Mouse (Mus musculus): ENCODE data around the gene Wnt7a. TPM values are rescaled to one million over a fixed set of nuclear protein-coding genes. Genes with fewer than 3 reads are reported as not detected.

The Wnt7a gene
- polyA plus RNA-seq, 1 experiment, result not detected

DNA sequence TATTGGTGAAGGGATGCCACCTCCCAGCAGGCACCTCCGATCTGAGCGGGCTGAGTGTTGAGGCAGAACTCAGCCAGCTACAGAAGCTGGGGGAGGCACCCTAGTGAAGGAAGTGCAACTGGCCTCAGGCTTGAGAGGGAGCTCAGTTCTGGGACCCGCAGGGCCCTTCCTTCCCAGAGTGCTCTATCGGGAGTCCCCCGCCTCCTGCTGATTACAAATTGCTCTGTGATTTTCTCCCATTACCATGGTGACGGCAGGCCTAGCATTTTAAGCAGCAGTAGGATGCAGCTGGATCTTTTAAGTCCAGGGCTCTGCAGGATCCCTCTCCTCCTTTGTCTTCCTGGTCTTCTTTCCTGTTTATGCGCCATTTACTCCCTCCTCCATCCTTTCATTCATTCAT lies 63.4 kb downstream of the Wnt7a start:
- H3K4me3 ChIP-seq (ENCODE audit: insufficient read depth, low read length), result no peak overlapping the region
- no peak overlapping the region for H3K27ac ChIP-seq (ENCODE audit: insufficient read depth, low read depth, low read length)
- no peaks in the 10 kb centered on the region for H3K4me1 ChIP-seq (ENCODE audit: control insufficient read depth, insufficient read depth, low read length)
- no peak for TF ChIP-seq CTCF (IDR thresholded peaks at IDR 0.05; ENCODE audit: low read depth, low read length)
- TF ChIP-seq POLR2A (IDR thresholded peaks at IDR 0.05; ENCODE audit: borderline replicate concordance, low read depth, low read length), result no peak

DNA sequence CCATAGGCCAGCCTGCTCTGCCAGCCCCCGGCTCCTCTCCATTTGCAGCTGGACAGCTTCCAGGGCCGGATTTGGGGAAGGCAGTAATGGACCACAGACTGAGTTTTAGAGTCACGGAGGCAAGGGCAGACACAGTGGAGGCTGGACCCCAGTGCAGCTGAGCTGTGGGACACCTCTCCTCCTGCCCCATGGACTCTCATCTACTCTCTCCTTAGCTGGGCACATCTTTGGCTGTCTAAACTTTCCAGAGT lies 64.3 kb downstream of the Wnt7a start:
- no peaks in the 10 kb centered on the region for H3K4me1 ChIP-seq (ENCODE audit: control insufficient read depth, insufficient read depth, low read length)
- TF ChIP-seq POLR2A (IDR thresholded peaks at IDR 0.05; ENCODE audit: borderline replicate concordance, low read depth, low read length) (no peak), CTCF (IDR thresholded peaks at IDR 0.05; ENCODE audit: low read depth, low read length) (no peak)
- no peak overlapping the region for H3K4me3 ChIP-seq (ENCODE audit: insufficient read depth, low read length)
- no peak overlapping the region for H3K27ac ChIP-seq (ENCODE audit: insufficient read depth, low read depth, low read length)

DNA sequence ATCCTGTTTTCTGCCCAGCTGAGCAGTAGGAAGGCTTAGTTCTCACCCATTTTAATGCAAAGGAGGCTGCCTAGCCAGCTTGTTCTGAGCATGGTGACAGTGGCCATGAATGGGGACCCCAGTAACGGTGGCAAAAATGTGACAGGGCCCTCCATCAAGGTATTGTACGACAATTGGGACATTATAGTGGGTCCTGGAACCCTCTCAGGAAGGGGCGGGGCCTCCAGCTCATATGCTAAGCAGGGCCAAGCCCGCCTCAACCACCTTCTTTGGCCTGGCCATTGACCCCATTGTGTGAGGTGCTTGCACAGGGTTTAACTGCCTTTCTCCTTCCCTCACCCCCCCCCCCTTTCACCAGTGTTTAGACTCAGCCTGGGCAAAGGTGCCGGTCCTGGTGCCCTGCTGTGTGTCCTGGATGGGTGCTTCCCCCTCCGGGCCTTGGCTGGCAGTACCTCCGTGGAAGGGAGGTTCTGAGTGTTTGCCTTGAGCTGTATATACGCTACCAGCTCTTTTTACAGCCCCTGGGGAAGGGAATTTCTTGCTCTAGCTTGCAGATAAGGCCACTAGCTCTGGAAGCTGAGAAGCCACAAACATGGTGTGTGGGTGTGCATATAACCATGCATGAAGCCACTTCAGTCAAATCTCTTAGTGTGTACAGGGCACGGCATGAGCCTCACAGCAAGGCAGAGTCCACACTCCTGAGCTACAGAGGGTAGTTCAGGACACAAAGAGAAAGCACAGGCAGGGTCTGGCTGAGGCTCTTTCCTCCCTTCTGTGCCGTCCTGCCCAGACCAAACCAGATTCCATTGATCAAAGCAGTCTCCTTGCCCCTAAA lies 64.9 kb downstream of the Wnt7a start:
- H3K4me3 ChIP-seq (ENCODE audit: insufficient read depth, low read length), result no peak overlapping the region

DNA sequence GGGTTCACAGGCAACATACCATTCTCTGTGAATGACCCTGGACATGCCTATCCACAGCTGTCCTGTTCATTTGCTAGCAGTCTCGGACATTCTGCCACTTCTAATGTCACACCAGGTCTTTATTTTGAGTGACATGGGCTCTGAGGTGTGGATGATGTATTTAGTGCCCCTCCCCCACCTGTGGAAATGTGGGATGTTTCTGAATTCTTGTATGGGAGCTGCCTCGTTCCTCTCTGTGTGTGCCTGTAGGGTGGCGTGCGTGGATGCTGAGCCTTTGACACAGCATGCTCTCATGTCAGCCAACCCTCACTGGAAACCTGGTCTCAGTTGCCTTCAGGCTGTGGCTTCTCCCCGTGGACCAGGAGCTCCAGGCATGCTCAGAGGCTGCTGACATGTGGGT lies 66.1 kb downstream of the Wnt7a start:
- Histone ChIP-seq H3K4me3 (ENCODE audit: insufficient read depth, low read length) (no peak overlapping the region), H3K27ac (ENCODE audit: insufficient read depth, low read depth, low read length) (no peak overlapping the region), H3K4me1 (ENCODE audit: control insufficient read depth, insufficient read depth, low read length) (no peaks in the 10 kb centered on the region)
- TF ChIP-seq CTCF (IDR thresholded peaks at IDR 0.05; ENCODE audit: low read depth, low read length) (no peak), POLR2A (IDR thresholded peaks at IDR 0.05; ENCODE audit: borderline replicate concordance, low read depth, low read length) (no peak)

More for the DNA sequence above, 64.9 kb downstream of the Wnt7a start:
- no peaks in the 10 kb centered on the region for H3K4me1 ChIP-seq (ENCODE audit: control insufficient read depth, insufficient read depth, low read length)
- no peak for TF ChIP-seq CTCF (IDR thresholded peaks at IDR 0.05; ENCODE audit: low read depth, low read length)
- TF ChIP-seq POLR2A (IDR thresholded peaks at IDR 0.05; ENCODE audit: borderline replicate concordance, low read depth, low read length), result no peak
- H3K27ac ChIP-seq (ENCODE audit: insufficient read depth, low read depth, low read length), result no peak overlapping the region

DNA sequence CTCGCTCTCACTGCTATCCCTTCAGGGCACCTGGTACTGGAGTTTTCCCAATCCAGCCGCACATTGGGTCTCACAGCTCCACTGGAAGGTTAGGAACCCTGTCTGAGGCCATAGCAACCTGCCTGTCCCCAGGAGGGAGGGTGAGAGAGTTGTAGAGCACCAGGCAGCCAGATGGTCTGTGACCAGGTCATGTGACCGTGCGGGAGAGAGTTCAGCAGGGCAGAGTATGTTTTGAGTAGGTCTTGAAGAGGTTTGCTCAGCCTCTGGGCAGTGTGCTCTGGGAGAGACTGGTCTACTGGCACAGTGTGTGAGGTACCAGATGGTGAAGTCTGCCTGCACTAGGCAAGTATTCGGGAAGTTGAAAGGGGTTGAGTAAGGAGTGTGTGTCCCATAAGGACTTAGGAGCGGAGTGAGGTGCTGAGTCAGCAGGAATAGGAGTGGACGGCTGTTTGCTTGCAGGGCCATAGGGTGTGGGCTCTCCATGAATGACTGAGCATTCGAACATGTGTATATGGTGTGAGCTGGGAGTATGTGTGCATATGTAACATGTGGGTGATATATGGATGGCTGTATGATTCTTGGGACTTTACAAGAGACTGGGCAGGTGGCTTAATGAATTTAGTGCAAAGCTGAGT lies 71.4 kb downstream of the Wnt7a start:
- no peak for TF ChIP-seq POLR2A (IDR thresholded peaks at IDR 0.05; ENCODE audit: borderline replicate concordance, low read depth, low read length)
- no peak for TF ChIP-seq CTCF (IDR thresholded peaks at IDR 0.05; ENCODE audit: low read depth, low read length)
- Histone ChIP-seq H3K4me1 (ENCODE audit: control insufficient read depth, insufficient read depth, low read length) (no peaks in the 10 kb centered on the region), H3K4me3 (ENCODE audit: insufficient read depth, low read length) (no peak overlapping the region), H3K27ac (ENCODE audit: insufficient read depth, low read depth, low read length) (no peak overlapping the region)

DNA sequence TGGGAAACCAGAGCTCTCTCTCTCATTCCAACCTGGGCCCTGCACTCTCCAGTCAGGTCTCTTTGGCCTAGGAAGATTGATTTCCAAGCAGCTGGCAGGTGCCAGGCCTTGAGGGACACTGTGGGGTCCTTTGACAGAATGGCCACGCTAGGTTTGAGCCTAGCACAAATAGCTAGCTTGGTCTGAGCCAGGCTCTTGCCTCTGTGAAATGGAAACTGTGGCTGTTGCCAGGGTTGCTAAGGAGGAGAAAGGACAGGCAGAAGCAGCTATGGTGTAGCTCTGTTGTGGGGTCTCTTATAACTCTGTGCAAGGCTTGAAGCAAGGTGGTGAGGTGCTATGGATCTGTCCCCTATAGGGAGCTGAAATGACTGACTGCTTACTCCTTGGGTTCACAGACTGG lies 75.7 kb downstream of the Wnt7a start:
- no peak for TF ChIP-seq CTCF (IDR thresholded peaks at IDR 0.05; ENCODE audit: low read depth, low read length)
- TF ChIP-seq POLR2A (IDR thresholded peaks at IDR 0.05; ENCODE audit: borderline replicate concordance, low read depth, low read length), result no peak
- Histone ChIP-seq H3K4me1 (ENCODE audit: control insufficient read depth, insufficient read depth, low read length) (no peaks in the 10 kb centered on the region), H3K4me3 (ENCODE audit: insufficient read depth, low read length) (no peak overlapping the region), H3K27ac (ENCODE audit: insufficient read depth, low read depth, low read length) (no peak overlapping the region)

DNA sequence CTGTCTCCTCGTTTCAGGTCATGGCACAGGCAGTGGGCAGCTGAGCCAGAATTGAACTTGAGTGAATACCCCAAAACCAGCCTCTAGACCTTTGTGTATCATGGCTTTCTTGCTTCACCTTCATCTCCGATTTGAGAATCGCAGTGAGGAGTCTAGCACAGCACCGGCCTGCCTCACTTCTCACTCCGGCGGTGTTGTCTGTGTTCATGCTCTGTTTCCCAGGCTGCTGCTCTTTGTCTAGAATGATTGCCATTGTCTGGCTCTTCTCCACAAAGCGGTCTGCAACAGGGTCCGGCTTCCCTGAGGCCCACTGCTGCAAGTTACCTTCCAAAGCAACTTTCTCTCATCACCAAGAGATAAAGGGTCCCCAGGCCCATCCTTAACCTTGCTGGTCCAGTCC lies 79.3 kb downstream of the Wnt7a start:
- H3K4me3 ChIP-seq (ENCODE audit: insufficient read depth, low read length), result no peak overlapping the region

DNA sequence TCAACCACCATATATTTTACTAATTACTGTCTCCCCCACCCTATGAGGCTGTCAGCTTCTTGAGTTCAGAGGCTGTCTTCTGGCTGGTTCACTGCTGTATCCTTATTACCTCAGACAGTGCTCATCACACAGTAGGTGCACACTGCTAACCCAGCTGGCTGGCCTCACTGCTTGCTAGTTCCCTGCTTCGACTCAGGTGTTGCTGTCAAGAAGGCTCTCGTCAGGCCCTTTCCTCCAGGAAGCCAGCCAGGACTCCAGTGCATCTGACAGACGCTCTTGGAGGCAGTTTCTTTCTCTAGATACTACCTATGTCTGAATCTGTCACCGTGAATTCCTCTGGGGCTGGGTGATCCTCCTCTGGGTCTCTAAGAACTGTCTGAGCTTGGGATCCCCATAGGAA lies 85.6 kb downstream of the Wnt7a start:
- TF ChIP-seq CTCF (IDR thresholded peaks at IDR 0.05; ENCODE audit: low read depth, low read length) (no peak), POLR2A (IDR thresholded peaks at IDR 0.05; ENCODE audit: borderline replicate concordance, low read depth, low read length) (no peak)
- no peaks in the 10 kb centered on the region for H3K4me1 ChIP-seq (ENCODE audit: control insufficient read depth, insufficient read depth, low read length)

More for the DNA sequence above, 79.3 kb downstream of the Wnt7a start:
- TF ChIP-seq POLR2A (IDR thresholded peaks at IDR 0.05; ENCODE audit: borderline replicate concordance, low read depth, low read length) (no peak), CTCF (IDR thresholded peaks at IDR 0.05; ENCODE audit: low read depth, low read length) (no peak)
- Histone ChIP-seq H3K4me1 (ENCODE audit: control insufficient read depth, insufficient read depth, low read length) (no peaks in the 10 kb centered on the region), H3K27ac (ENCODE audit: insufficient read depth, low read depth, low read length) (no peak overlapping the region)

DNA sequence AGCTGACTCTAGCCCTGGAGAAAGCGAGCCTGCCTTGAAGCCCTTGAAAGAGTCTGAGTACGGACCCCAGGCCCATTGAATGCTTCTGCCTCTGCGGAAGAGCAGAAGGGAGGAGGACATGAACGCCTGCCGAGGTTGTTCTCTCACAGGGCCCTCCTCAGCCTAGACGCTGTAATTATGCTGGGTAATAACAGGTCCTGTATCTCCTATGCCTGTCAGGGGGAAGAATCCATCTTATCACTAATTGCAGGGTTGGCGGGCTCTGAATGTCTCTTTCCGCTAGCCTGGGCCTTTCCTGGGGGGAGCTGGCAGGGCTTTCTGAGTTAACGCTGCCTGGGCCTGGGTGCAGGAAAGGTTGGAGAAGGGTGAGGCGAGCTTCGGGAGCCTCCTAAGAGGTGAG lies 86.4 kb downstream of the Wnt7a start:
- Histone ChIP-seq H3K4me1 (ENCODE audit: control insufficient read depth, insufficient read depth, low read length) (no peaks in the 10 kb centered on the region), H3K27ac (ENCODE audit: insufficient read depth, low read depth, low read length) (no peak overlapping the region), H3K4me3 (ENCODE audit: insufficient read depth, low read length) (no peak overlapping the region)
- TF ChIP-seq CTCF (IDR thresholded peaks at IDR 0.05; ENCODE audit: low read depth, low read length) (no peak), POLR2A (IDR thresholded peaks at IDR 0.05; ENCODE audit: borderline replicate concordance, low read depth, low read length) (no peak)

More for the DNA sequence above, 85.6 kb downstream of the Wnt7a start:
- Histone ChIP-seq H3K27ac (ENCODE audit: insufficient read depth, low read depth, low read length) (no peak overlapping the region), H3K4me3 (ENCODE audit: insufficient read depth, low read length) (no peak overlapping the region)

DNA sequence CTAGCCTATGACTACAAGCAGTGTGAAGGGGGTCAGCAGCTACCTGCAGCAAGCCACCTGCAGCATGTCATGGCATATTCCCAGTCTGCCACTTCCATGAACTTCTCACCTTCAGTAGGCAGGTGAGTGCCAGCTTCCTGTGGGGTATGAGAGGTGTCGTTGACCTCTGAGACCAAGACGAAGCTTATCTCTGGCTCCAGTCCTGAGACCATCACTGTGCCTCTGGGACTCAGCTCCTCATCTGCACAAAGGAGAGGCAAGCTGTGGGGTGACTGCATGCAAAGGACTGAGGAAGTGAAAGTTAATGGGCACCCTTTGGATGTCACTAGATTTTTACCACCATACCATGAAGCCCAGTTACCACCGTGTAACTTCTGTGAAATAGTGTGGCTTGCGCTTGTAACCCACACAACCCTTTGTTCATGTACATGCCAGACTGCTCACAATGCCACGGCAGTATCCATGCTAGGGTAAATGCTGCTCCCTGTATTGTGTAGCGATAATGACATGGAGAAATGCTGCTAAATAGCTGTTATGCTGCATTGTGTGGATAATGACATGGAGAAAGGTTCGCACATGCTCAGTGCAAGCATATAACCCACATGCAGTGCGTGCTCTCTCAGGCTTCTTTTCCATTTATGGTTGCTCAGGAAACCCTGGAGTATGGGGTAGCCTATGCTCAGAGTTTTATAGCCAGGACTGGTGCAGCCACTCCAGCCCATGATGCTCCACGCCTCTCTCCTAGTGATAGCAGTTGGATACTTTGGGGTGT lies 89.0 kb downstream of the Wnt7a start:
- no peak overlapping the region for H3K27ac ChIP-seq (ENCODE audit: insufficient read depth, low read depth, low read length)
- no peak overlapping the region for H3K4me3 ChIP-seq (ENCODE audit: insufficient read depth, low read length)
- no peak for TF ChIP-seq CTCF (IDR thresholded peaks at IDR 0.05; ENCODE audit: low read depth, low read length)
- TF ChIP-seq POLR2A (IDR thresholded peaks at IDR 0.05; ENCODE audit: borderline replicate concordance, low read depth, low read length), result no peak
- H3K4me1 ChIP-seq (ENCODE audit: control insufficient read depth, insufficient read depth, low read length), result no peaks in the 10 kb centered on the region

Other genes starting within 250 kb of the Wnt7a start
- gene Fbln2, start 198.9 kb downstream of the Wnt7a start, polyA plus RNA-seq (2012; ENCODE audit: insufficient read depth, insufficient read length, missing spikeins), result 1.7 and 3.1 TPM in 2 replicates
- 5.5 and 6.7 TPM in 2 replicates for gene Chchd4, start 62.2 kb upstream of the Wnt7a start, polyA plus RNA-seq (2012; ENCODE audit: insufficient read depth, insufficient read length, missing spikeins)
- 82.3 and 87.5 TPM in 2 replicates for gene Tmem43, start 62.3 kb upstream of the Wnt7a start, polyA plus RNA-seq (2012; ENCODE audit: insufficient read depth, insufficient read length, missing spikeins)
- gene Xpc, start 104.5 kb upstream of the Wnt7a start, polyA plus RNA-seq (2012; ENCODE audit: insufficient read depth, insufficient read length, missing spikeins), result 16.3 and 17.2 TPM in 2 replicates
- gene Lsm3, start 104.6 kb upstream of the Wnt7a start, polyA plus RNA-seq (2012; ENCODE audit: insufficient read depth, insufficient read length, missing spikeins), result 65.3 and 70.2 TPM in 2 replicates